Mouse (Mus musculus) kidney, postnatal 14 days (tissue): Measurements from ENCODE around the gene Soat1.
A peak's percentile ranks its signal among the peaks of the same experiment; 100 is the strongest.

Experiments
- DNase-seq: peaks from one replicate; pipeline ENCODE4 v3.0.0; 2022; ENCODE audit warnings: mixed read lengths

Gene Soat1

GRCm38 (mm10) chr1:156463981-156464853 lies 9.9 kb downstream of the Soat1 start:
- no peak for DNase-seq

DNA sequence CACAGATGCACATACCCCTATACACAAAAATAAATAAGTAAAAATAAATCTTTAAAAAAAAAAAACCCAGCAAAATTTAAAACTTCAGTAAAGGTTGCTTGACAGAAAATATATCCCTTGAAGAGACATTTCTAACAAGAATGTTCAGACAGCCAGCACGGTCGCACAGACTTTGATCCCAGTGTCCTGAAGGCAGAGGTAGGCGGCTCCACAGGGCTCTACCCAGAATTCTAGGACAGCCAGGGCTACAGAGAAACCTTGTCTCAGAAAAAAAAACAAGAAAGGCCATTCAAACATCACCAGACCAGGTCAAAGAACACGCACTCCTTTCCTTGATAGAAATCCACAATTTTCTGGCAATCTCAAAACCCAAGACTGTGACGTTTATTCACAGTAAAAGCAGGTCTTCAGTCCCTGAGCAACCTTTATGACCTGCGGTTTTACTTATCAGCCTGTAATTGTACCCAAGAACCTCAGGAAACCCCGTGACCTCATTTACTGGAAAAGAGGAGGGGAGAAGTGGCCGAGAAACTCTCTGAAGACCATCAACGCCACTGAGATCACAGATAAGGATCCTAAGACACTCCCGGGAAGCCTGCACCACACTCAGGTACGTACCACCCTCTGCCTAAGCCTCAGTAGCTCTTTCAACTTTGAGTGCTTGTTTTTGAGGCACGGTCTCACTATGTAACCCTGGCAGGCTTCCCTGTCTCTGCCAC lies 11.7 kb downstream of the Soat1 start:
- peak; percentile 66 for DNase-seq

- no peak for DNase-seq
These were observed 13.1 kb downstream of the Soat1 start for GRCm38 (mm10) chr1:156461036-156461435.

DNA sequence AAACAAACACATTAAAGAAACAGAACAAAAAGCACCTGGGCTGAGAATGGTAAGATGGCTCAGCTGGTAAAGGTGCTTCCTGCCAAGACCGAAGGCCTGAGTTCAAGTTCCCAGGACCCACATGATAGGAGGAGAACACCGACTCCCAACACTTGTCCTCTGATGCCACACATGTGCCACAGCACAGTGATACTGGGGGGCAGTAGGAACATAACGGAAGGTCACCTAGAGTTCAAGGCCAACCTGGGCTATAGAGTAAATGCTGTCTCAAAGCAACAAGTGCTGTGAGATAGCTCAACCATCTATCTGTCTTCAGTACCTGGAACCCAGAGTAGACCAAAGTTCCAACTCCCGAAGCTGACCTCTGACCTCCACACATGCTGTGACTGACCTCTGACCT lies 13.9 kb downstream of the Soat1 start:
- DNase-seq: no peak

- peak; percentile 15 for DNase-seq
These were observed 14.4 kb downstream of the Soat1 start for GRCm38 (mm10) chr1:156459690-156460089.

DNA sequence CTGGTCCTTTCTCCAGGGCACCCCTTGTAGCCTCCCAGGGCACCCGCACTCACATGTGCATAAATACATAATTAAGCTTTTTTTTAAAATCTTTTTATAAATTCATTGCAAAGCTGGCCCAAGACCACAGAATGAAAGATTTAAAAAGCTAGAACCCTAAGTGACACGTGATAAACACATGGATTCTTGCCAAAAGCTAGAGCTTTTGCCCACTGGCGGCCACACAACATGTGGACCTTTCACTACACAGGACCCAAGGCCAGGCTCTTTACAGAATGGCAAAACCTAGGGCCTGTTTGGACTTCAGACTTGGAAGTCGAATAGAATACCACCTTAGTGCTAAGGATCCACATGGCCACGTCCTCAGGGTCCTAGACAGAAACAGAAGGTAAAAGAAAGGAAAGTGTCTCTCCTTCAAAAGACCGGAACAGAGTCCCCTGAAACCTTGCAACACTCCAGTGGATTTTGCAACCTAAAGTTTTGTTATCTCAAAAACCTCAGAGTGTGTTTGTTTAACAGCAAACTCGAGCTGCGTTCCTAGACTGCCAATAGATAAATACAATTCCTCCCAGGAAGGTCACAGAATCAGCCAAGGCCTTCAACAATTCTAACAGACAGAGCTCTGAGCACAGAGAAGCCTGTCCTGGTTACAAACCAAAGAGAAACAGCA lies 15.6 kb downstream of the Soat1 start:
- no peak for DNase-seq

- DNase-seq: no peak
These were observed 18.9 kb downstream of the Soat1 start for GRCm38 (mm10) chr1:156455005-156455758.

GRCm38 (mm10) chr1:156454384-156454783 lies 19.7 kb downstream of the Soat1 start:
- DNase-seq: no peak

DNA sequence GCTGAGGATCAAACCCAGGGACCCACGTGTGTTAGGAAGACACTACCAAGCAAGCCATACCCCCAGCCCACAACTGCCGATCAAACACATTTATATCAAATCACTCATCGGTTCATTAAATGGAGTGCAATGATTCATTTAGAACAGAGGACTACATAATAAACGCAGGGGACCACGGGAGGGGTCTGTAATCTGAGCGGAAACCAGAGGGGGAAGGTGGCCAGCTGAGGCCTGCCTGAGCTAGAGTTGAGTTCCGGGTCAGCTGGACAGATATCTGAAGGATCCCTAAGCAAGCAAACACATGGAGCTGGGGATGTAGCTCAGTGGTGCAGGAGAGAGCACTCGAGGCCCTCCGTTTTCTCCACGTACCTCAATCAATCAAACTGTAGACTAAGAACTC lies 20.3 kb downstream of the Soat1 start:
- no peak for DNase-seq

GRCm38 (mm10) chr1:156450478-156450877 lies 23.7 kb downstream of the Soat1 start:
- DNase-seq: no peak

- no peak for DNase-seq
These were observed 24.4 kb downstream of the Soat1 start for GRCm38 (mm10) chr1:156449691-156450090.

GRCm38 (mm10) chr1:156449089-156449488 lies 25.0 kb downstream of the Soat1 start:
- no peak for DNase-seq

- no peak for DNase-seq
These were observed 29.1 kb downstream of the Soat1 start for GRCm38 (mm10) chr1:156445049-156445448.

GRCm38 (mm10) chr1:156442776-156443175 lies 31.4 kb downstream of the Soat1 start:
- no peak for DNase-seq

GRCm38 (mm10) chr1:156442266-156442665 lies 31.9 kb downstream of the Soat1 start:
- no peak for DNase-seq

GRCm38 (mm10) chr1:156437726-156438125 lies 36.4 kb downstream of the Soat1 start:
- no peak for DNase-seq

GRCm38 (mm10) chr1:156437016-156437708 lies 37.0 kb downstream of the Soat1 start:
- no peak for DNase-seq

GRCm38 (mm10) chr1:156433497-156433896 lies 40.6 kb downstream of the Soat1 start:
- DNase-seq: no peak

- DNase-seq: no peak
These were observed 41.6 kb downstream of the Soat1 start for GRCm38 (mm10) chr1:156432498-156432897.

GRCm38 (mm10) chr1:156428434-156428833 lies 45.7 kb downstream of the Soat1 start:
- no peak for DNase-seq

DNA sequence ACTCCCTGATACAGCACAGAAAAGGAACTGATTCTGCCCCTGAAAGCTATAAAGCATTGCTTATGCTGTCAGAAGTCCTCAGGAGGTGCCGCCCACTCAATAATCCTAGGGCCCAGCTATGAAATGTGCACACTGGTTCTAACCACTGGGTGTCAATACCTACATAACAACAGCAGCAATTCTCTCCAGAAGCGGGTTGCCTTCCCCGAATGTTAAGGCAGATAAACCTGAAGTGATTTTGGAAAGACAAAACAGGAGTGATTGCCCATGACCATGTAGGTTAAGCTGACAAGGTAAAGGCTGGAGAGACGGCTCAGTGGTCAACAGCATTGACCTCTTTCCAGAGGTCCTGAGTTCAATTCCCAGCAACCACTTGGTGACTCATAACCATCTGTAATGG lies 48.4 kb downstream of the Soat1 start:
- DNase-seq: no peak

DNA sequence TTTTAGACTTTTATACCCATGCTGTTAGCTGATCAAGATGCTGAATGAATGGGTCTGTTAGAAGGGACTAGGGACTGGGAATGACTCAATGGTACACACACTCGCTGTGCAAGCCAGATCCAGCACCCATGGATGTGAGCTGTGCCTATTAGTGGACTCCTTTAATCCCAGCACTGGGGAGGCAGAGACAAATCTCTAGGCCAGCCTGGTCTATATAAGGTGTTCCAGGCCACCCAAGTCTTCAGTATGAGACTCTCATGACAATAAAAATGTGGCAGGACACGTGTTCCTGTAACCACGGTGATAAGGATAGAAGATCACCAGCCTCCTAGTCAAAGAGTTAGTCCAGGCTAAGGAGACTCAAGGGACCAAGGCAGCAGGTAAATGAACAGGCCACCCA lies 50.1 kb downstream of the Soat1 start:
- no peak for DNase-seq
